Mouse (Mus musculus): ENCODE measurements at regions not wholly inside any gene's neighbourhood (a gene's known extent, or its start where the extent isn't known, plus 50 kb on each side); places are given as distances from the start of the nearest gene placed in this dataset.

- Histone ChIP-seq H3K9me3 (ENCODE audit: control insufficient read depth, low read length) (no peaks in the 10 kb centered on the region), H3K4me3 (ENCODE audit: low read length) (no peak overlapping the region), H3K27ac (ENCODE audit: low read depth, low read length) (no peak overlapping the region), H3K36me3 (ENCODE audit: control insufficient read depth, insufficient read depth, low read length) (no peaks in the 10 kb centered on the region), H3K4me2 (ENCODE audit: low read length) (no peak overlapping the region), H3K27me3 (replicated peaks; ENCODE audit: control insufficient read depth, insufficient read depth, low read length) (no peaks in the 10 kb centered on the region), H3K4me1 (ENCODE audit: control insufficient read depth, insufficient read depth, low read depth, low read length) (no peaks in the 10 kb centered on the region), H3K9ac (ENCODE audit: low read depth, low read length) (no peak overlapping the region)
- ATAC-seq, result no peak
- WGBS, result 91% methylated on average over 6 of the region's 6 CpGs
These were observed 188.5 kb upstream of the Adamts5 start for GRCm38 (mm10) chr16:86090175-86090574.

GRCm38 (mm10) chr16:86087421-86087820 is 185.8 kb upstream of the Adamts5 start:
- no peak overlapping the region for H3K27ac ChIP-seq (ENCODE audit: low read depth, low read length)
- no peak for ATAC-seq
- no peak overlapping the region for H3K9ac ChIP-seq (ENCODE audit: low read depth, low read length)
- no peaks in the 10 kb centered on the region for H3K27me3 ChIP-seq (replicated peaks; ENCODE audit: control insufficient read depth, insufficient read depth, low read length)
- no peaks in the 10 kb centered on the region for H3K9me3 ChIP-seq (ENCODE audit: control insufficient read depth, low read length)
- no peak overlapping the region for H3K4me2 ChIP-seq (ENCODE audit: low read length)
- WGBS, result 82% methylated on average over 3 of the region's 3 CpGs
- no peaks in the 10 kb centered on the region for H3K36me3 ChIP-seq (ENCODE audit: control insufficient read depth, insufficient read depth, low read length)
- H3K4me1 ChIP-seq (ENCODE audit: control insufficient read depth, insufficient read depth, low read depth, low read length), result no peaks in the 10 kb centered on the region
- no peak overlapping the region for H3K4me3 ChIP-seq (ENCODE audit: low read length)

- no peak overlapping the region for H3K4me2 ChIP-seq (ENCODE audit: low read length)
- H3K4me1 ChIP-seq (ENCODE audit: control insufficient read depth, insufficient read depth, low read depth, low read length), result no peaks in the 10 kb centered on the region
- WGBS, result 34% methylated on average over 3 of the region's 3 CpGs
- no peaks in the 10 kb centered on the region for H3K9me3 ChIP-seq (ENCODE audit: control insufficient read depth, low read length)
- H3K4me3 ChIP-seq (ENCODE audit: low read length), result no peak overlapping the region
- H3K27ac ChIP-seq (ENCODE audit: low read depth, low read length), result no peak overlapping the region
- no peaks in the 10 kb centered on the region for H3K36me3 ChIP-seq (ENCODE audit: control insufficient read depth, insufficient read depth, low read length)
- no peaks in the 10 kb centered on the region for H3K27me3 ChIP-seq (replicated peaks; ENCODE audit: control insufficient read depth, insufficient read depth, low read length)
- no peak overlapping the region for H3K9ac ChIP-seq (ENCODE audit: low read depth, low read length)
- no peak for ATAC-seq
These were observed 166.2 kb upstream of the Adamts5 start for GRCm38 (mm10) chr16:86067628-86068364.

GRCm38 (mm10) chr16:86060087-86060486 is 158.5 kb upstream of the Adamts5 start:
- Histone ChIP-seq H3K9me3 (ENCODE audit: control insufficient read depth, low read length) (no peaks in the 10 kb centered on the region), H3K4me3 (ENCODE audit: low read length) (no peak overlapping the region), H3K4me2 (ENCODE audit: low read length) (no peak overlapping the region), H3K9ac (ENCODE audit: low read depth, low read length) (no peak overlapping the region), H3K36me3 (ENCODE audit: control insufficient read depth, insufficient read depth, low read length) (no peaks in the 10 kb centered on the region), H3K27ac (ENCODE audit: low read depth, low read length) (no peak overlapping the region), H3K27me3 (replicated peaks; ENCODE audit: control insufficient read depth, insufficient read depth, low read length) (no peaks in the 10 kb centered on the region), H3K4me1 (ENCODE audit: control insufficient read depth, insufficient read depth, low read depth, low read length) (no peaks in the 10 kb centered on the region)
- no peak for ATAC-seq
- WGBS, result 74% methylated on average over 5 of the region's 5 CpGs

GRCm38 (mm10) chr16:86044695-86045094 is 143.1 kb upstream of the Adamts5 start:
- Histone ChIP-seq H3K4me2 (ENCODE audit: low read length) (no peak overlapping the region), H3K27me3 (replicated peaks; ENCODE audit: control insufficient read depth, insufficient read depth, low read length) (no peaks in the 10 kb centered on the region), H3K9me3 (ENCODE audit: control insufficient read depth, low read length) (no peaks in the 10 kb centered on the region), H3K36me3 (ENCODE audit: control insufficient read depth, insufficient read depth, low read length) (no peaks in the 10 kb centered on the region), H3K4me1 (ENCODE audit: control insufficient read depth, insufficient read depth, low read depth, low read length) (no peaks in the 10 kb centered on the region), H3K4me3 (ENCODE audit: low read length) (no peak overlapping the region), H3K27ac (ENCODE audit: low read depth, low read length) (no peak overlapping the region), H3K9ac (ENCODE audit: low read depth, low read length) (no peak overlapping the region)
- 97% methylated on average over 2 of the region's 2 CpGs for WGBS
- ATAC-seq, result no peak

- ATAC-seq, result no peak
- 92% methylated on average over 9 of the region's 9 CpGs for whole genome bisulfite sequencing
- Histone ChIP-seq H3K27me3 (replicated peaks; ENCODE audit: control insufficient read depth, insufficient read depth, low read length) (no peaks in the 10 kb centered on the region), H3K4me1 (ENCODE audit: control insufficient read depth, insufficient read depth, low read depth, low read length) (no peaks in the 10 kb centered on the region), H3K9ac (ENCODE audit: low read depth, low read length) (no peak overlapping the region), H3K36me3 (ENCODE audit: control insufficient read depth, insufficient read depth, low read length) (no peaks in the 10 kb centered on the region), H3K9me3 (ENCODE audit: control insufficient read depth, low read length) (no peaks in the 10 kb centered on the region), H3K4me2 (ENCODE audit: low read length) (no peak overlapping the region), H3K27ac (ENCODE audit: low read depth, low read length) (no peak overlapping the region), H3K4me3 (ENCODE audit: low read length) (no peak overlapping the region)
These were observed 133.1 kb upstream of the Adamts5 start for GRCm38 (mm10) chr16:86034772-86035171.

- no peak for ATAC-seq
- Histone ChIP-seq H3K27ac (ENCODE audit: low read depth, low read length) (no peak overlapping the region), H3K9ac (ENCODE audit: low read depth, low read length) (no peak overlapping the region), H3K4me1 (ENCODE audit: control insufficient read depth, insufficient read depth, low read depth, low read length) (no peaks in the 10 kb centered on the region), H3K4me2 (ENCODE audit: low read length) (no peak overlapping the region), H3K9me3 (ENCODE audit: control insufficient read depth, low read length) (no peaks in the 10 kb centered on the region), H3K36me3 (ENCODE audit: control insufficient read depth, insufficient read depth, low read length) (no peaks in the 10 kb centered on the region), H3K27me3 (replicated peaks; ENCODE audit: control insufficient read depth, insufficient read depth, low read length) (no peaks in the 10 kb centered on the region), H3K4me3 (ENCODE audit: low read length) (no peak overlapping the region)
- 66% methylated on average over 2 of the region's 2 CpGs for WGBS
These were observed 126.1 kb upstream of the Adamts5 start for GRCm38 (mm10) chr16:86027700-86028099.

GRCm38 (mm10) chr16:86015336-86015735 is 113.7 kb upstream of the Adamts5 start:
- H3K4me3 ChIP-seq (ENCODE audit: low read length), result no peak overlapping the region
- H3K36me3 ChIP-seq (ENCODE audit: control insufficient read depth, insufficient read depth, low read length), result no peaks in the 10 kb centered on the region
- no peaks in the 10 kb centered on the region for H3K9me3 ChIP-seq (ENCODE audit: control insufficient read depth, low read length)
- ATAC-seq, result no peak
- no peaks in the 10 kb centered on the region for H3K27me3 ChIP-seq (replicated peaks; ENCODE audit: control insufficient read depth, insufficient read depth, low read length)
- no peak overlapping the region for H3K27ac ChIP-seq (ENCODE audit: low read depth, low read length)
- WGBS, result 75% methylated on average over 1 of the region's 1 CpGs
- H3K4me2 ChIP-seq (ENCODE audit: low read length), result no peak overlapping the region
- no peak overlapping the region for H3K9ac ChIP-seq (ENCODE audit: low read depth, low read length)
- H3K4me1 ChIP-seq (ENCODE audit: control insufficient read depth, insufficient read depth, low read depth, low read length), result no peaks in the 10 kb centered on the region

- no peak overlapping the region for H3K4me2 ChIP-seq (ENCODE audit: low read length)
- no peaks in the 10 kb centered on the region for H3K9me3 ChIP-seq (ENCODE audit: control insufficient read depth, low read length)
- H3K36me3 ChIP-seq (ENCODE audit: control insufficient read depth, insufficient read depth, low read length), result no peaks in the 10 kb centered on the region
- no peaks in the 10 kb centered on the region for H3K4me1 ChIP-seq (ENCODE audit: control insufficient read depth, insufficient read depth, low read depth, low read length)
- no peak overlapping the region for H3K9ac ChIP-seq (ENCODE audit: low read depth, low read length)
- no peaks in the 10 kb centered on the region for H3K27me3 ChIP-seq (replicated peaks; ENCODE audit: control insufficient read depth, insufficient read depth, low read length)
- no peak overlapping the region for H3K27ac ChIP-seq (ENCODE audit: low read depth, low read length)
- ATAC-seq, result no peak
- 86% methylated on average over 5 of the region's 5 CpGs for WGBS
- no peak overlapping the region for H3K4me3 ChIP-seq (ENCODE audit: low read length)
These were observed 109.4 kb upstream of the Adamts5 start for GRCm38 (mm10) chr16:86011051-86011450.

Data from hindbrain, embryonic 16.5 days (tissue).